Mouse (Mus musculus) ES-Bruce4 (cell line): ENCODE measurements around the gene Marcksl1.

ENCODE experiments used
- CTCF ChIP-seq: IDR thresholded peaks from one replicate; pipeline ENCODE4 v1.8.1; 2011; ENCODE audit warnings: low read depth, low read length
- EP300 ChIP-seq: IDR thresholded peaks from 2 replicates; pipeline ENCODE4 v1.6.1; 2011; ENCODE audit warnings: low read depth, low read length; ENCODE audit not compliant: insufficient read depth
- POLR2A ChIP-seq: IDR thresholded peaks from one replicate; pipeline ENCODE4 v1.8.1; 2011; ENCODE audit warnings: low read length; ENCODE audit not compliant: insufficient read depth

DNA sequence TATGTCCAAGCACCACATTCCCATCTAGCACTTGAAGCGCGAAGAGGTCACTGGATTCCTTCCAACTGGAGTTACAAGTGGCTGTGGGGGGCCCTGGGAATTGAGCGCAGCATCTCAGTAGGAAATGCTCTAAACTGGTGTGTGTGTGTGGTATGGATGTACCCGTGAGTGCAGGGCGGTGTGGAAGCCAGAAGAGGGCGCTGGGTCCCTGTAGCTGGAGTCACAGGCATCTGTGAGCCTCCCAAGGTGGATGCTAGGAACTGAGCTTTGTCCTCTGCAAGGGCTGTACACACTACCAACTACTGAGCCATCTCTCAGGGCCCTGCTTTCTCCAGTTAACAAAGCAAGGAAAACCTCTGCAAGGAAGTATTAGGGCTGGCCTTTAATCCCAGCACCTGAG, 26.6 kb downstream of the Marcksl1 start:
- peak; percentile 91 for TF ChIP-seq CTCF
- no peak for TF ChIP-seq POLR2A
- no peak for TF ChIP-seq EP300
